Mouse (Mus musculus): ENCODE measurements around the gene Gls2.
A peak's percentile ranks its signal among the peaks of the same experiment; 100 is the strongest.

Gls2 gene

DNA sequence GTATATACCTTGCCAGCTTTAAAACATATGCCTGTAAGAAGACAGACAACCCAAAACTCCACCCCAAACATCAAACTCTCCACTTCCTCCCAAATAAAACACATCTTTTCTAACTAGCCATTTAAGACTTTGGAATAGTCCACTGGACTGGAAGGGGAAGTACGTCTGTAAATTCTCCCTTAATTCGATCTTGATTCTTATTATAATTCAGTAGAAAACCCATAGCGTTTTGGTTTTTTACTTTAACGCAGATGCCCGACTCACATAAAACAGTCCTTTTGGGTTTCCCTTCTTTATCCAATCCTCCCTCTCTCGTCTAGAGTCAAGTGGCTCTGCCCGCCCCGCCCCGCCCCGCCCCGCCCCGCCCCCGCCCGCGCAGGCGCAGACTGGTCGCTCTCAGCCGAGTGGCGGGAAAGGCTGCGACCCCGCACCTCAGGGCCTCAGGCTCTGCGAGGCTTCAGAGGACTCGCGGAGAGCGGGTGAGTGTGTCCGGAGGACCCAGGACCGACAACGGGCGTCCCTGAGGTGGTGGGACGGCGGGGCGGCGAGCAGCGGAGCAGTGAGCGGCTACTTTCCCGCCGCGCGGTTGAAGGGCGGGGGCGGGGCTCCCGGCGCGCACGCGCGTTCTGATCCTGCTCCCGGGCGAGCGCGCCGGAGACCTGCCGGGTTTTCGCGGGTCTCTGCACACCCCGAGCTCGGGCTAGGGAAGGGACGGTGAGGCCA, 37.6 kb downstream of the Gls2 start, which contains the start of gene Timeless:
Timeless (plus strand) TSS at position 369 of the 723 bp plus-strand sequence.
- peak; percentile 92 for DNase-seq (ENCODE audit: extremely low read depth, low read depth)

- peak; percentile 75 for DNase-seq (ENCODE audit: extremely low read depth, low read depth)
These were observed 38.2 kb downstream of the Gls2 start for GRCm38 (mm10) chr10:128232420-128232985.

- no peak for DNase-seq (ENCODE audit: extremely low read depth, low read depth)
These were observed 42.1 kb downstream of the Gls2 start for GRCm38 (mm10) chr10:128236321-128236720.

DNA sequence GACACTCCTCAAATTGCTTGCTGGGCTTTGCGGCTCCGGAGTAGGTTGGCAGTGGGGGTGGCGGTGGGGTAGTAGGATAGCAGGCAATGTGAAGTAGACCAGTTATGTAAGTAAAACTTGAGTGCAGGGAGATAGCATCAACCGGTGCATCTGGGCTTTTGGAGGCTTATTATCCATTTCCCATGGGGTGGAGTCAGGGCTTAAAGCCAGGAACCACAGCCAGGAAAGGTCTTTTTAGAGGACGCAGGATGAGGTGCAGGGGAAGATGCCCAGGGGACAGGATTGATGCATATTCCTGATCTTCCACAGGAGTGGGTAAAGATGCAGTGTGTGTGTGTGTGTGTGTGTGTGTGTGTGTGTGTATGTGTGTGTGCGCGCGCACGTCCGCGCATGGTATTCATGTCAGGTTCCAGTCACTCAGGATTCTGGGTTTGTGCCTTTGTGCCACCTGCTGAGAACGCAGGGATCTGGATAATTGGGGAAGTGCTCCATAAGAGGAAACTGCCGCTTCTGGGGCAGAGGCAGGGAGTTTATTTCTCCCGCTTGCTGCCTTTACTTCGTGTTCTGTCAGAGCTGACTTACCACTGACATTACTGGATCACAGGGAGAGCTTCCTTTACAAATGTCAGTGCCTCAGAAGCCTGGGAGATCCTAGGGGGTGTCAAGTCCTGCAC, 43.7 kb downstream of the Gls2 start:
- DNase-seq (ENCODE audit: extremely low read depth, low read depth): peak; percentile 37

- peak; percentile 61 for DNase-seq (ENCODE audit: extremely low read depth, low read depth)
These were observed 44.9 kb downstream of the Gls2 start for GRCm38 (mm10) chr10:128239140-128239539.

GRCm38 (mm10) chr10:128240131-128240530, 45.9 kb downstream of the Gls2 start:
- DNase-seq (ENCODE audit: extremely low read depth, low read depth): peak; percentile 58

- no peak for DNase-seq (ENCODE audit: extremely low read depth, low read depth)
These were observed 49.0 kb downstream of the Gls2 start for GRCm38 (mm10) chr10:128243252-128243651.

DNA sequence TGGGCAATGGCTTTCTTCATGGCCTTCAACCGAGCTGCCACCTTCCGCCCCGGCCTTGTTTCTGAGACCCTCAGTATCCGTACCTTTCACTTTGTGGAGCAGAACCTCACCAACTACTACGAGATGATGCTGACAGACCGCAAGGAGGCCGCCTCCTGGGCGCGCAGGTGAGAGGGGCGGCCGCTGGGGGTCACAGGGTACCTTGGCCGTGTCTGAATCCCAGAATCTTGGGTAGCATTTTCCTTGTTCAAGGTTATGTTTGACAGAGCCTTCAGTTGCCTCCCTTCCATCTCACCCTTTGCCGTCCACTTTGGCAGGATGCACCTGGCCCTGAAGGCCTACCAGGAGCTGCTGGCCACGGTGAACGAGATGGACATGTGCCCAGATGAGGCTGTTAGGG, 49.9 kb downstream of the Gls2 start:
- no peak for DNase-seq (ENCODE audit: extremely low read depth, low read depth)

DNA sequence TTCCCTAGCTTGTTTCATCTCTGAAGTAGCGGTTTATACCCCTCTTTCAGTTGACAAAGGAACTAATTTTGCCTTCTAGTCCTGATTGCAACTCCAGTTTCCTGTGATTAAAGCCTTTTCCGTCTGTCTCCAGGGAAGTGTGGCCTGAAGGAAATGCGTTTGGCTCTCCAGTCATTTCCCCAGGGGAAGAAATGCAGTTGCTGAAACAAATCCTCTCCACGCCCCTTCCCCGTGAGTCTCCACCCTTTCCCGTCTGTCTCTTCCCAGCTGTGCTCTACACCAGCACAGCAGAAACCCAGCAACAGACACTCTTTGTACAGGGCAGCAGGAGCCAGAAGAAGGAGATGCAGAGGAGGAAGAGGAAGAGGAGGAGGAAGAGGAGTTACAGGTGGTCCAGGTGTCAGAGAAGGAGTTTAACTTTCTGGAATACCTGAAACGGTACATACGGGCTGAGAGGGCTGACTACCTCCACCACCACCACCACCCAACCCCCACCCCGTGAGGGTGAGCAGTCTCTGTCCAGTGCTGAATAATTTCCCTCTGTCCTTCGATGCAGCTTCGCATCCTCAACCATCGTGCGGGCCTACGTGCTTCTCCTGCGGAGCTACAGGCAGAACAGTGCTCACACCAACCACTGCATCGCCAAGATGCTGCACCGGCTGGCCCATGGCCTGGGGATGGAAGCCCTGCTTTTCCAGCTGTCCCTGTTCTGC, 52.9 kb downstream of the Gls2 start:
- DNase-seq (ENCODE audit: extremely low read depth, low read depth): no peak

DNA sequence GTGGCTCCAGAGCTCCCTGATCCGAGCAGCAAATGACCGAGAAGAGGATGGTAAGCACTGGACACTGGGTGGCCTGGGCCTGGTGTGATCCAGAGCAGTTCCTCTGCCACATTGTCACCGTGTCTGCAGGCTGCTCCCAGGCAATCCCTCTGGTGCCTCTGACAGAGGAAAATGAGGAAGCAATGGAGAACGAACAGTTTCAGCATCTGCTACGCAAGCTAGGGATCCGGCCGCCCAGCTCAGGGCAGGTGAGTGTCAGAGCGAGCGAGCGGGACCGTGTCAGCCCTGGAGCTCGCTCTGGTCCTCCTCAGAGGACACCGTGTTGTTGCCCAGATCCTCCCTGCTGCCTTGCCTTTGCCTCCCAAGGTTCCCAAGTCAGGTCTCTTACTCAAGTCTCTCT, 56.3 kb downstream of the Gls2 start:
- no peak for DNase-seq (ENCODE audit: extremely low read depth, low read depth)

GRCm38 (mm10) chr10:128253677-128254255, 59.5 kb downstream of the Gls2 start, which contains the start of gene Apon:
Apon (plus strand) TSS chr10:128254096.
- no peak for DNase-seq (ENCODE audit: extremely low read depth, low read depth)

GRCm38 (mm10) chr10:128255925-128256324, 61.7 kb downstream of the Gls2 start:
- no peak for DNase-seq (ENCODE audit: extremely low read depth, low read depth)

GRCm38 (mm10) chr10:128256328-128256727, 62.1 kb downstream of the Gls2 start:
- no peak for DNase-seq (ENCODE audit: extremely low read depth, low read depth)

DNA sequence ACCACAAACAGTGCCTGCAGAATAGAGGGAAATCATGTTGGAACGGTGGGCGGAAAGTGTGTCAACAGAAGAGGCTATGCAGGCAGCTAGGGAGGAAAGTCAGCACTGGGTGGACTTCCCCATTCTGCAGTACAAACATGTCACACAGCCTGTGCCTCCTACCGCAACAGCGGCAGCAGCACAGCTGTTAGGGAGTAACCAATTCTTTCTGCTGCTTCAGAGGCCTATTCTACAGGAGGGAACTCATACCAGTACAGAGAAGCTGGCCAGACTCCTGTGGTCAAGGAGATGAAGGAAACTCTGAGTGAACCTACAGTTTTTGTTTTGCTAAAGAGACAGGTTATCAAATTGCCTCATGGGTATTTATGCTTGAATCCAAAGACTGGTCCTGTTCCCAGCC, 64.7 kb downstream of the Gls2 start:
- no peak for DNase-seq (ENCODE audit: extremely low read depth, low read depth)
